Mouse (Mus musculus) stomach, postnatal 0 days (tissue): ENCODE measurements around the gene 1700022I11Rik. TPM values are rescaled to one million over a fixed set of nuclear protein-coding genes. Genes with fewer than 3 reads are reported as not detected.

Experiments
- ATAC-seq: fragments of 200-750 bp; cut with Nextera tagmentation; 2 replicates; pipeline ENCODE4 v1.8.0; 2017; ENCODE audit not compliant: low FRiP score, low TSS enrichment
- DNase-seq: peaks from one replicate; pipeline ENCODE4 v3.0.0-alpha.2; 2016; ENCODE audit warnings: low spot score
- H3K27ac ChIP-seq: fragments of 300-500 bp; sonication (generic); replicated peaks from 2 replicates; pipeline ENCODE4 v1.5.1; 2014; ENCODE audit warnings: mild to moderate bottlenecking, control low read depth
- H3K27me3 ChIP-seq: fragments of 300-500 bp; sonication (generic); 2 replicates; pipeline ENCODE4 v1.6.1; 2014; ENCODE audit warnings: low read length; ENCODE audit not compliant: control insufficient read depth, insufficient read depth
- H3K36me3 ChIP-seq: fragments of 300-500 bp; sonication (generic); 2 replicates; pipeline ENCODE4 v1.6.1; 2014; ENCODE audit warnings: low read length, mixed read lengths; ENCODE audit not compliant: control insufficient read depth, insufficient read depth
- H3K4me1 ChIP-seq: fragments of 300-500 bp; sonication (generic); replicated peaks from 2 replicates; pipeline ENCODE4 v1.6.1; 2014; ENCODE audit warnings: antibody characterized with exemption; ENCODE audit not compliant: control insufficient read depth, insufficient read depth
- H3K4me2 ChIP-seq: fragments of 300-500 bp; sonication (generic); replicated peaks from 2 replicates; pipeline ENCODE4 v1.6.1; 2014; ENCODE audit warnings: low read depth, mild to moderate bottlenecking, control low read depth, moderate library complexity
- H3K4me3 ChIP-seq: fragments of 300-500 bp; sonication (generic); 2 replicates; pipeline ENCODE4 v1.5.1; 2014; ENCODE audit warnings: low read depth, low read length, control low read depth
- H3K9ac ChIP-seq: fragments of 300-500 bp; sonication (generic); 2 replicates; pipeline ENCODE4 v1.6.1; 2014; ENCODE audit warnings: mild to moderate bottlenecking, low read length, control low read depth, mixed read lengths
- H3K9me3 ChIP-seq: fragments of 300-500 bp; sonication (generic); 2 replicates; pipeline ENCODE4 v1.6.1; 2016; ENCODE audit warnings: low read length; ENCODE audit not compliant: control insufficient read depth
- CTCF ChIP-seq: IDR thresholded peaks from 2 replicates; pipeline ENCODE4 v1.5.1; 2016; ENCODE audit warnings: antibody characterized with exemption, low read depth, mild to moderate bottlenecking, moderate library complexity
- EP300 ChIP-seq: optimal IDR thresholded peaks from 2 replicates; pipeline ENCODE3; 2016; ENCODE audit warnings: antibody characterized with exemption
- WGBS: fragments of 180-500 bp; shearing (Covaris S2); extraction: QIAGEN DNeasy Blood & Tissue Kit; methylation state at CpG from one replicate; pipeline ENCODE4 v1.1.7; 2014; 5-methylcytosine and 5-hydroxymethylcytosine counted together
- polyA plus RNA-seq: library from polyadenylated mRNA; unstranded; fragments of >200 nt; fragmentation: Nextera tagmentation; extraction: Ambion mirVana; gene quantifications from 2 replicates; pipeline ENCODE4 v1.2.1, GENCODE M21; 2015

Gene 1700022I11Rik
- polyA plus RNA-seq, 1 experiment from 2014 or later = 0.46 TPM

GRCm38 (mm10) chr4:42944185-42944584 is 25.2 kb upstream of the 1700022I11Rik start:
- Histone ChIP-seq H3K27ac (no peak overlapping the region), H3K4me2 (no peak overlapping the region), H3K4me1 (no peaks in the 10 kb centered on the region), H3K36me3 (no peaks in the 10 kb centered on the region), H3K9ac (no peak overlapping the region), H3K27me3 (no peaks in the 10 kb centered on the region), H3K4me3 (no peak overlapping the region), H3K9me3 (no peaks in the 10 kb centered on the region)
- WGBS = 80% methylated on average over 9 of the region's 9 CpGs
- ATAC-seq (no peak), DNase-seq (no peak)
- no peak for TF ChIP-seq EP300
- no peak for TF ChIP-seq CTCF

GRCm38 (mm10) chr4:42945043-42945442 is 24.4 kb upstream of the 1700022I11Rik start:
- 2% methylated on average over 6 of the region's 6 CpGs for WGBS
- Histone ChIP-seq H3K27me3 (no peaks in the 10 kb centered on the region), H3K27ac (no peak overlapping the region), H3K9me3 (no peaks in the 10 kb centered on the region), H3K36me3 (no peaks in the 10 kb centered on the region), H3K4me2 (no peak overlapping the region), H3K4me3 (no peak overlapping the region), H3K9ac (no peak overlapping the region), H3K4me1 (no peaks in the 10 kb centered on the region)
- no peak for ATAC-seq
- TF ChIP-seq EP300 (no peak), CTCF (no peak)
- DNase-seq = peak; percentile 72

DNA sequence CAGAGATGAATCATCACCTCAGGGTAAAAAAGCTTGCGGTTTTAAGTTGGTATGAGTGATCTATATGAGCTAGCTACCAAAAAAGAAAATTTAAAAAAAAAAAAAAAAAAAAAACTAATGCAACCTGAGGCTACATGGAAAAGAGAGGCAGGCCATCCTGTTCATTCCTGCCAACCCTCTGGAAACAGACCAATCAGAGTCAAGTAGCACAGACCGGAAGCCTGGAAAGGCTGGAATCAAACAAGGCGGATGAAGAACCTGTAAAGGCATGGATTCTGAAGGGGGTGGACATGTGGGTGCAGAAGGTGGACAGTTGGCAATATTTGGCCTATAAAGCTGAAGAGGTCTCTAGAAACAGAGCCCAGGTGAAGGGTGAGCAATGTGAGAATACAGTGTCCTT is 24.0 kb upstream of the 1700022I11Rik start:
- Histone ChIP-seq H3K4me2 (no peak overlapping the region), H3K36me3 (no peaks in the 10 kb centered on the region), H3K27me3 (no peaks in the 10 kb centered on the region), H3K9ac (no peak overlapping the region), H3K4me3 (no peak overlapping the region), H3K9me3 (no peaks in the 10 kb centered on the region), H3K4me1 (no peaks in the 10 kb centered on the region), H3K27ac (no peak overlapping the region)
- ATAC-seq (no peak), DNase-seq (no peak)
- no peak for TF ChIP-seq CTCF
- no peak for TF ChIP-seq EP300
- WGBS = 84% methylated on average over 3 of the region's 3 CpGs

DNA sequence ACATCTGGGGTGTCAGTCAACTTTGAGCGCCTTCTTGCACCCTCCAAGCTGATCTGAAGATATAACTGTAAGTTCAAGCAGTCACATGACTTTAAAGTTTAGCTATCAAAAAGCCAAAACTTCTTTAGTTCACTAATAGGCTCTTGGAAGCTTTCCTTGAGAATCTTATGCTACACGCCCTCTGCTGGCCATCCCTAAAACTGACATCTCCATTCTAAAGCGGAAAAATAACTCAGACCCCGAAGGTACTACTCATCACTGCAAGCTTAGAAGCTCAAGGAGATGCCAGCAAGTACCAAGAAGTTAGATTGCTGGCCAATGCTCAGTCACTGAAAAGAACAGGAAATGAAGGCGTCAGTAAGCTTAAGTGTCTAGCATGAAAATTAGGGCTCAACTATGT is 23.5 kb upstream of the 1700022I11Rik start:
- Histone ChIP-seq H3K27me3 (no peaks in the 10 kb centered on the region), H3K36me3 (no peaks in the 10 kb centered on the region), H3K27ac (no peak overlapping the region), H3K4me3 (no peak overlapping the region), H3K4me1 (no peaks in the 10 kb centered on the region), H3K9me3 (no peaks in the 10 kb centered on the region), H3K9ac (no peak overlapping the region), H3K4me2 (no peak overlapping the region)
- 6% methylated on average over 5 of the region's 5 CpGs for WGBS
- ATAC-seq (no peak), DNase-seq (peak; percentile 49)
- TF ChIP-seq EP300 (no peak), CTCF (peak; percentile 82)

DNA sequence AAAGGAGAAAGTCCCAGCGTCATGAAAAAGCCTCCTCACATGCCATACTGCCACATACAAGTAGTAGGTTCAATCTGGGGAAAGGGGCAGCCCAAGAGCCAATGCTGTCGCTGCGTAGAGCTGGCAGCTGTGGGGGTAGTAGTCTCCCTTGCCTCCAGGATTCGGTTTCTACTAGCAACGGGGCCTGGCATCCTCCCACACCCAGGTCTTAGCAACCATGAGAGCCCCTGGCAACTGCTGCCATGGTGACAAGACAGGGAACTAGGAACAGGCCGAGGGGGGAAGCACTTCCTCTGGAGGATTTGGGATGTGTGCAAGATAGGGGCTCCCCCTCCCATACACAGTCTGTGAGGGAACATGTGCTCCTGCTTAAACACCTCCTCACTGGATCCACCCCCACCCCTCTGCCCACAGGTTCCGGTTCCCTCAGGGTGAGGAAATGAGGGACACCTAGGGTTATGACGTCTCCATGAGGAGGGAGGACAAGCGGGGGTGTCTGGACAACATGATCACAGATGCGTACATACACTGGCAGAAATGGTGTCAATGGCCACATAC is 22.6 kb upstream of the 1700022I11Rik start:
- DNase-seq (no peak), ATAC-seq (no peak)
- Histone ChIP-seq H3K9me3 (no peaks in the 10 kb centered on the region), H3K4me1 (no peaks in the 10 kb centered on the region), H3K36me3 (no peaks in the 10 kb centered on the region), H3K4me3 (no peak overlapping the region), H3K4me2 (no peak overlapping the region), H3K27ac (no peak overlapping the region), H3K9ac (no peak overlapping the region), H3K27me3 (no peaks in the 10 kb centered on the region)
- 63% methylated on average over 10 of the region's 10 CpGs for WGBS
- TF ChIP-seq CTCF (no peak), EP300 (no peak)

DNA sequence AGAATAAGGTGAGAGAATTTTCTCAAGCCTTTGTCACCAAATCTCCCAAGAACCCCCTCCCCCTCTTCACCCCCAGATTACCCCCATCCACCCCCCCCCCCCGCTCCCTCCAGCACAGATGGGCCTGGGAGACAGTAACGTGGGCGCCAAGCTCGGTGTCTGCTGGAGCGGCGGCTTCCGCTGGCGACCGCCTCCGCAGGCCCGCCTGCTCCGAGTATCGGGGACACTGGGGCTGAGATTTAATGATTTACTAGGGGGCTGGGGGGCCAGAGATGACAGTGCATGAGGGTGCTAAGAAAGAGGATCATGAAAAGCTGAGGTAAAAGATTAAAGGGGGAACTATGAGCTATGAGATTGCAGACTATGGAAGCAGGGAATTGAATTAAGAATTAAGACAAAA is 20.9 kb upstream of the 1700022I11Rik start:
- TF ChIP-seq CTCF (no peak), EP300 (no peak)
- Histone ChIP-seq H3K27me3 (no peaks in the 10 kb centered on the region), H3K27ac (no peak overlapping the region), H3K4me2 (no peak overlapping the region), H3K36me3 (no peaks in the 10 kb centered on the region), H3K9me3 (no peaks in the 10 kb centered on the region), H3K4me1 (no peaks in the 10 kb centered on the region), H3K9ac (no peak overlapping the region), H3K4me3 (no peak overlapping the region)
- ATAC-seq (no peak), DNase-seq (no peak)
- WGBS = 45% methylated on average over 13 of the region's 13 CpGs
